Mouse (Mus musculus): Measurements from ENCODE around the gene Fezf1.

The Fezf1 gene

GRCm38 (mm10) chr6:23248313-23249052, at the start of gene Fezf1:
Gene Fezf1 (minus strand): TSS chr6:23248362.
- in situ Hi-C loops (cut with MboI; ENCODE audit: low pct_unique_long_range_greater_than_20kb in 1 of 2, low sequenced_read_pairs in 2 of 2, unreplicated experiment in 1 of 2) = no loop called here

- in situ Hi-C loops (cut with MboI; ENCODE audit: low pct_unique_long_range_greater_than_20kb in 1 of 2, low sequenced_read_pairs in 2 of 2, unreplicated experiment in 1 of 2) = no loop called here
Observed at GRCm38 (mm10) chr6:23294685-23295084, 46.5 kb upstream of the Fezf1 start.

- in situ Hi-C loops (cut with MboI; ENCODE audit: low pct_unique_long_range_greater_than_20kb in 1 of 2, low sequenced_read_pairs in 2 of 2, unreplicated experiment in 1 of 2) = no loop called here
Observed at GRCm38 (mm10) chr6:23288752-23289151, 40.6 kb upstream of the Fezf1 start.

- in situ Hi-C loops (cut with MboI; ENCODE audit: low pct_unique_long_range_greater_than_20kb in 1 of 2, low sequenced_read_pairs in 2 of 2, unreplicated experiment in 1 of 2) = no loop called here
Observed at GRCm38 (mm10) chr6:23281514-23281820, 33.3 kb upstream of the Fezf1 start.

- in situ Hi-C loops (cut with MboI; ENCODE audit: low pct_unique_long_range_greater_than_20kb in 1 of 2, low sequenced_read_pairs in 2 of 2, unreplicated experiment in 1 of 2) = no loop called here
Observed at GRCm38 (mm10) chr6:23280811-23281513, 32.8 kb upstream of the Fezf1 start.

- in situ Hi-C loops (cut with MboI; ENCODE audit: low pct_unique_long_range_greater_than_20kb in 1 of 2, low sequenced_read_pairs in 2 of 2, unreplicated experiment in 1 of 2) = no loop called here
Observed at GRCm38 (mm10) chr6:23273483-23273882, 25.3 kb upstream of the Fezf1 start.

- in situ Hi-C loops (cut with MboI; ENCODE audit: low pct_unique_long_range_greater_than_20kb in 1 of 2, low sequenced_read_pairs in 2 of 2, unreplicated experiment in 1 of 2) = no loop called here
Observed at GRCm38 (mm10) chr6:23272979-23273378, 24.8 kb upstream of the Fezf1 start.

GRCm38 (mm10) chr6:23272542-23272941, 24.4 kb upstream of the Fezf1 start:
- in situ Hi-C loops (cut with MboI; ENCODE audit: low pct_unique_long_range_greater_than_20kb in 1 of 2, low sequenced_read_pairs in 2 of 2, unreplicated experiment in 1 of 2) = no loop called here

- in situ Hi-C loops (cut with MboI; ENCODE audit: low pct_unique_long_range_greater_than_20kb in 1 of 2, low sequenced_read_pairs in 2 of 2, unreplicated experiment in 1 of 2) = no loop called here
Observed at GRCm38 (mm10) chr6:23260738-23261050, 12.5 kb upstream of the Fezf1 start.

- in situ Hi-C loops (cut with MboI; ENCODE audit: low pct_unique_long_range_greater_than_20kb in 1 of 2, low sequenced_read_pairs in 2 of 2, unreplicated experiment in 1 of 2) = no loop called here
Observed at GRCm38 (mm10) chr6:23260016-23260737, 12.0 kb upstream of the Fezf1 start.

GRCm38 (mm10) chr6:23257981-23258380, 9.8 kb upstream of the Fezf1 start:
- in situ Hi-C loops (cut with MboI; ENCODE audit: low pct_unique_long_range_greater_than_20kb in 1 of 2, low sequenced_read_pairs in 2 of 2, unreplicated experiment in 1 of 2) = no loop called here

- in situ Hi-C loops (cut with MboI; ENCODE audit: low pct_unique_long_range_greater_than_20kb in 1 of 2, low sequenced_read_pairs in 2 of 2, unreplicated experiment in 1 of 2) = no loop called here
Observed at GRCm38 (mm10) chr6:23255161-23255560, 7.0 kb upstream of the Fezf1 start.

GRCm38 (mm10) chr6:23254644-23255043, 6.5 kb upstream of the Fezf1 start:
- in situ Hi-C loops (cut with MboI; ENCODE audit: low pct_unique_long_range_greater_than_20kb in 1 of 2, low sequenced_read_pairs in 2 of 2, unreplicated experiment in 1 of 2) = no loop called here

- in situ Hi-C loops (cut with MboI; ENCODE audit: low pct_unique_long_range_greater_than_20kb in 1 of 2, low sequenced_read_pairs in 2 of 2, unreplicated experiment in 1 of 2) = no loop called here
Observed at GRCm38 (mm10) chr6:23253353-23254311, 5.5 kb upstream of the Fezf1 start.

GRCm38 (mm10) chr6:23252196-23253135, 4.3 kb upstream of the Fezf1 start:
- in situ Hi-C loops (cut with MboI; ENCODE audit: low pct_unique_long_range_greater_than_20kb in 1 of 2, low sequenced_read_pairs in 2 of 2, unreplicated experiment in 1 of 2) = no loop called here

- in situ Hi-C loops (cut with MboI; ENCODE audit: low pct_unique_long_range_greater_than_20kb in 1 of 2, low sequenced_read_pairs in 2 of 2, unreplicated experiment in 1 of 2) = no loop called here
Observed at GRCm38 (mm10) chr6:23251431-23251830, 3.3 kb upstream of the Fezf1 start.

GRCm38 (mm10) chr6:23250288-23250955, 2.3 kb upstream of the Fezf1 start:
- in situ Hi-C loops (cut with MboI; ENCODE audit: low pct_unique_long_range_greater_than_20kb in 1 of 2, low sequenced_read_pairs in 2 of 2, unreplicated experiment in 1 of 2) = no loop called here
